Mouse (Mus musculus): ENCODE measurements around the gene Prox1. TPM values are rescaled to one million over a fixed set of nuclear protein-coding genes. Genes with fewer than 3 reads are reported as not detected.

The Prox1 gene
- polyA plus RNA-seq, 1 experiment, result not detected

- Histone ChIP-seq H3K4me1 (ENCODE audit: control insufficient read depth, insufficient read depth, low read length) (peaks cover 14% of the 10 kb centered on the region), H3K27ac (ENCODE audit: insufficient read depth, low read depth, low read length) (no peak overlapping the region), H3K4me3 (ENCODE audit: insufficient read depth, low read depth, low read length) (no peak overlapping the region)
- WGBS, result 52% methylated on average over 3 of the region's 3 CpGs
- TF ChIP-seq POLR2A (IDR thresholded peaks at IDR 0.05; ENCODE audit: insufficient read depth, low read depth, low read length), result no peak
- TF ChIP-seq CTCF (IDR thresholded peaks at IDR 0.05; ENCODE audit: insufficient read depth, low read depth, low read length), result no peak
These were observed 6.4 kb upstream of the Prox1 start for GRCm38 (mm10) chr1:190176961-190177360.

DNA sequence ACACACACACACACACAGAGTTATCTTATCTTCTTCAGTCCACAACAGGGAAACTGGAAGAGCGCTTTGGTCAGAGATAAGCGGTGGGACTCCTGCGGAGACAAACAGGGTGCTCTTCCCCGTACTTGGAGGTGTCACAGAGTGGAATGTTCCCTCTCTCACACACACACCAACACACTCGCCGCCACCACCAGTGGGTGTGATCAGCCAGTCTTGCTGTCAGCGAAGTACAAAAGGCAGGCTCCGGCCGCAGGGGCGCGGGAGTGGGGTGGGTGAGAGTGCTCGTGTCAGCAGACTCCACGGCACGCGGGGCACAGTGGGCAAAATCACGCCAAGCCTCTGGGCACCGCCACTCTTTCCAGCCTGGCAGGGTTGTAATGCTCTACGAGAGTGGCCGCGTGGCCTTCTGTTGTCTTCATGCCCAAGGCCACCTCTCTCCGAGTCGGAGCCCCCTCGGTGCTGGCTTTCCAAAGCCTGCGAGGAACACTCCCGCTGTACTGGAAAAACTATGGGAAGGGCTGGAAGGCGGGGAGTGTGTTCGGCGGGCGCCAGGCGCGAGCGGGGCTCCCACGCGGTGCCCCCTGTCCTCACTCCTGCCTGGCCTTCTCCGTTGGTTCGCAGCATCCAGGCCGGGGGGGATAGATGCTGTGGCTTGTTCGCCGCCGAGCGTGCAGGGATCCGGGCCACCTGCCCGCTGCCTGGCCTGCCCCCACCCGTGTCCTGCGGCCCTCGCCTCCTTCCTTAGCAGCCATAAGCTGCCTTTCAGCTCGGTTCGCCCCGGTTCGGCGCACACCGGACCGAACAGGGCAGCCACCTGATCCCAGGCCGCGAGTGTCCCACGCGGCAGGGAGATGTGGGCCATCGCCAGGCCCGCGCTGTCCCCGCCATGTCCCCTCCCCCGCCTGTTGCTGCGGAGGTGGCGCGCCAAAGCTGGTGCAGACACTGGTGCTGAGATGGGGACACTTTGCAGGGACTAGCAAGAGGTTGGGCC lies 4.5 kb upstream of the Prox1 start:
- peak overlapping the region; percentile 13 for H3K4me3 ChIP-seq (ENCODE audit: insufficient read depth, low read depth, low read length)

GRCm38 (mm10) chr1:190174231-190174630 lies 3.7 kb upstream of the Prox1 start:
- no peak overlapping the region for H3K27ac ChIP-seq (ENCODE audit: insufficient read depth, low read depth, low read length)
- H3K4me1 ChIP-seq (ENCODE audit: control insufficient read depth, insufficient read depth, low read length), result peaks cover 22% of the 10 kb centered on the region
- 25% methylated on average over 13 of the region's 13 CpGs for WGBS
- no peak for TF ChIP-seq CTCF (IDR thresholded peaks at IDR 0.05; ENCODE audit: insufficient read depth, low read depth, low read length)
- no peak for TF ChIP-seq POLR2A (IDR thresholded peaks at IDR 0.05; ENCODE audit: insufficient read depth, low read depth, low read length)
- H3K4me3 ChIP-seq (ENCODE audit: insufficient read depth, low read depth, low read length), result no peak overlapping the region

More for the DNA sequence above, 4.5 kb upstream of the Prox1 start:
- no peak overlapping the region for H3K27ac ChIP-seq (ENCODE audit: insufficient read depth, low read depth, low read length)
- no peak for TF ChIP-seq CTCF (IDR thresholded peaks at IDR 0.05; ENCODE audit: insufficient read depth, low read depth, low read length)
- no peak for TF ChIP-seq POLR2A (IDR thresholded peaks at IDR 0.05; ENCODE audit: insufficient read depth, low read depth, low read length)
- WGBS, result 8% methylated on average over 65 of the region's 65 CpGs
- peaks cover 20% of the 10 kb centered on the region for H3K4me1 ChIP-seq (ENCODE audit: control insufficient read depth, insufficient read depth, low read length)

- TF ChIP-seq POLR2A (IDR thresholded peaks at IDR 0.05; ENCODE audit: insufficient read depth, low read depth, low read length) (no peak), CTCF (IDR thresholded peaks at IDR 0.05; ENCODE audit: insufficient read depth, low read depth, low read length) (no peak)
- WGBS, result 26% methylated on average over 14 of the region's 16 CpGs
- Histone ChIP-seq H3K27ac (ENCODE audit: insufficient read depth, low read depth, low read length) (no peak overlapping the region), H3K4me1 (ENCODE audit: control insufficient read depth, insufficient read depth, low read length) (peaks cover 29% of the 10 kb centered on the region), H3K4me3 (ENCODE audit: insufficient read depth, low read depth, low read length) (no peak overlapping the region)
These were observed 3.1 kb upstream of the Prox1 start for GRCm38 (mm10) chr1:190173596-190173995.

DNA sequence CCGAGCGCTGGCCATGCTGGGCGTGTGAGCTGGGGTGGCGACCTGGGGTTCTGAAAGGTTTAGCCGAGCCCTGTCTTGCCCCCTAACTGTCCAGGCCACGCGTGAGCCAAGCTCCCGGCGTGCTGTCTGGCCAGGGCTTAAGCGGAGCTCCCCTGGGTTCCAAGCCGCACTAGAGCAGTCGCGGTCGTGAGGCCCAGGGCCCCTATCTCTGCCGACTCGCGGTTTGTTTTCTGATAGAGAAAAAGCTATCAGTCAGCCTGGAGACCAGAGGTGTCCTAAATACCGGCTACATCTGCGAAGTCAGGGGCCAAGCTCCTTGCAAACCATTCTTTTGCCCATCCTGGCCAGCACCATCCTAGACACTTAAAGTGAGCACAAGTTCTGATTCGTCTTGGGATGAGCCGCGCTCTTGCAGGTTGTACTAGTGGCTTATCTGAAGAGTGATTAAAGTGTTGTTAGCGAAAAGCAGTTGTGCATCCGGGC lies 2.5 kb upstream of the Prox1 start:
- 15% methylated on average over 24 of the region's 24 CpGs for WGBS
- no peak overlapping the region for H3K27ac ChIP-seq (ENCODE audit: insufficient read depth, low read depth, low read length)
- TF ChIP-seq CTCF (IDR thresholded peaks at IDR 0.05; ENCODE audit: insufficient read depth, low read depth, low read length) (no peak), POLR2A (IDR thresholded peaks at IDR 0.05; ENCODE audit: insufficient read depth, low read depth, low read length) (no peak)
- H3K4me3 ChIP-seq (ENCODE audit: insufficient read depth, low read depth, low read length), result no peak overlapping the region
- H3K4me1 ChIP-seq (ENCODE audit: control insufficient read depth, insufficient read depth, low read length), result peaks cover 29% of the 10 kb centered on the region

DNA sequence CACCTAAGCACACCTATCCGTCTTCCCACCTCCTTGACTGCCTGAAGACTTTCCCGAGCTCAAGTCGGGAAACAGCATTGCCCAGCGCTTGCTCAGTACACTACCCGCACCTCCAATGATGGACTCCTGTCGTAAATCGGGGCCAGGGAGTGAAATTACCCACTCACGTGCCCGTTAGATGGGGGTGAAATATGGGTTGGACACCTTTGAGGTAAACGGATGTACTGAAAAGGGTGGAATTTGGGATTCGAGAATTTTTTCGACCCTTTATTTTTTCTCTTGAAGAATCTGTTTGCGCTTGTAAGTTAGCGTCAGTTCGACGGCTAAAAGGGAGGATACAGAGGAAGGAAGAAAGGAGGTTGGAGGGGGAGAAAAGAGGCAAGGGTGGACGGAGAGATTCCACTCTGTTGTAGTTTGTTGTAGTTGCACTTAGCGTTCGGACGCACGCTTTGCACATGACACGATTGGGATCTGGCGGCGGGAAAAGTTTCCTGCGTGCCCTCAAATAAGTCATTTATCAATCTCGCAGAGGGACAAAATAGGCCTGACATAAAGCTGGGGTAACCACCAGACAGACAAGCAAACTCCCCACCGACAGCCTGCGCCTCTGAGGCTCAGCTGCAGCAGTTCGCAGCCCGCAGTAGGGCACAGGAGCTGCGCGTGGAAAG lies 1.9 kb upstream of the Prox1 start:
- WGBS, result 11% methylated on average over 32 of the region's 32 CpGs
- no peak overlapping the region for H3K27ac ChIP-seq (ENCODE audit: insufficient read depth, low read depth, low read length)
- peaks cover 29% of the 10 kb centered on the region for H3K4me1 ChIP-seq (ENCODE audit: control insufficient read depth, insufficient read depth, low read length)
- no peak for TF ChIP-seq POLR2A (IDR thresholded peaks at IDR 0.05; ENCODE audit: insufficient read depth, low read depth, low read length)
- no peak for TF ChIP-seq CTCF (IDR thresholded peaks at IDR 0.05; ENCODE audit: insufficient read depth, low read depth, low read length)
- no peak overlapping the region for H3K4me3 ChIP-seq (ENCODE audit: insufficient read depth, low read depth, low read length)

DNA sequence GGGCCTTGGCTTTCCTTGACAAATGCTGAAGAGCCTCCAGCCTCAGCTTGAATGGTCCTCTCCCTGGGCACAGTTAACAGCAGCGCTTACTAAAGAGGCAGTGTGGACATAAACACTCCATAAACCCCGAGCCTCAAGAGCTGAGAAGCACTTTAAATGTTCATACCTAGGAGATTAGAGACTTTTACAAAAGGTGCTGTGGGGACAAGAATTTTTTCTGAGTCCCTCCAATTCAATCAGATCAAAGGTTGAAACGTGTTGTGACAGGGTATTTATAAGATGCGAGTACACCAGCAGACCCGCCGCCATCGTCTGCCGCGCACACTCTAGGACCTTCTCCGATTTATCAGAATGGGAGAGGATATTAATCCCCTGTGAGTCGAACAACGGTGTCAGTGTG lies 1.2 kb upstream of the Prox1 start:
- H3K27ac ChIP-seq (ENCODE audit: insufficient read depth, low read depth, low read length), result no peak overlapping the region
- peaks cover 29% of the 10 kb centered on the region for H3K4me1 ChIP-seq (ENCODE audit: control insufficient read depth, insufficient read depth, low read length)
- H3K4me3 ChIP-seq (ENCODE audit: insufficient read depth, low read depth, low read length), result no peak overlapping the region
- TF ChIP-seq POLR2A (IDR thresholded peaks at IDR 0.05; ENCODE audit: insufficient read depth, low read depth, low read length) (no peak), CTCF (IDR thresholded peaks at IDR 0.05; ENCODE audit: insufficient read depth, low read depth, low read length) (no peak)
- 9% methylated on average over 12 of the region's 12 CpGs for WGBS

DNA sequence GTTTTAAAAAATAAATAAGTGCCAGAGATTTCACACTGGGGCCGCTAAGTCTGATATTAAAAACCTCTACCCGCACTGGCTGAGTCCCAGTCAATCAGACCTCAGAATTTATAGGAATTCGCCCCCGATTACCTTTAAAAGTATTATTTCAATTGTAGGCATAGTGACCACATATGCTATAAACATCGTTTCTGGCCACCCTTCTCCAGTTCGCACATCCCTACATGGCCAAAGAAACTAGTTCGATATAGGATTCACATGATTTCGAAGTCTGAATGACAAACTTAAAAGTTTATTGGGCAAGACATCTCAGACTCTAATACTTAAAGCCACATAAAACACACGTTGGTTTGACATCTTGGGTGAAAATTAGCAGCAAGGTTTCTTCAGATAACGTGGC lies 827 bp upstream of the Prox1 start:
- H3K4me3 ChIP-seq (ENCODE audit: insufficient read depth, low read depth, low read length), result no peak overlapping the region
- peaks cover 29% of the 10 kb centered on the region for H3K4me1 ChIP-seq (ENCODE audit: control insufficient read depth, insufficient read depth, low read length)
- H3K27ac ChIP-seq (ENCODE audit: insufficient read depth, low read depth, low read length), result no peak overlapping the region
- 11% methylated on average over 10 of the region's 10 CpGs for WGBS
- TF ChIP-seq POLR2A (IDR thresholded peaks at IDR 0.05; ENCODE audit: insufficient read depth, low read depth, low read length) (no peak), CTCF (IDR thresholded peaks at IDR 0.05; ENCODE audit: insufficient read depth, low read depth, low read length) (no peak)

DNA sequence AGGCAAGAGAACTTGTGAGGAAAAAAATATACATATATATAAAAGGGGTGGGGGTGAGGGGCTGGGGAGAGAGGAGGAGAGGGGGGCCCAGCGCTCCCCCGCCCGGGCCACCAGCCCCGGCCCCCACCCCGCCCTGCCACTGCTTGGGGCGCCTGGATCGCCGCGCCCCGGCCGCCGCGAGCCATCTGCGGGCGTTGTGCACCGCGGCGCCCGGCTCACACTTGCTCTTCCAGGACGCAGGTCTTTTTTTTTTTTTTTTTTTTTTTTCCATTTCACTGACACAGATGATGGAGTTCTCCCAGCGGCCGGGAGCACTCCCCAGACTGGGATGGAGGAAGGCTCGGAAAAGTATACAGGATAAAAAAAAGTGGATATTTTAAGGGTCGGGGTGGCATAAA lies 304 bp upstream of the Prox1 start:
- peak overlapping the region; percentile 41 for H3K4me3 ChIP-seq (ENCODE audit: insufficient read depth, low read depth, low read length)
- TF ChIP-seq CTCF (IDR thresholded peaks at IDR 0.05; ENCODE audit: insufficient read depth, low read depth, low read length) (no peak), POLR2A (IDR thresholded peaks at IDR 0.05; ENCODE audit: insufficient read depth, low read depth, low read length) (no peak)
- WGBS, result under 1% methylated on average over 24 of the region's 24 CpGs
- peaks cover 29% of the 10 kb centered on the region for H3K4me1 ChIP-seq (ENCODE audit: control insufficient read depth, insufficient read depth, low read length)
- no peak overlapping the region for H3K27ac ChIP-seq (ENCODE audit: insufficient read depth, low read depth, low read length)

Measured in olfactory bulb, adult 2 months (tissue).